Mouse (Mus musculus): ENCODE measurements around the gene Syne1.

GRCm38 (mm10) chr10:5176371-5176770 lies 374.9 kb downstream of the Syne1 start:
- TF ChIP-seq CTCF (IDR thresholded peaks at IDR 0.05; ENCODE audit: low read depth, low read length) = no peak
- no peak for TF ChIP-seq POLR2A (IDR thresholded peaks at IDR 0.05; ENCODE audit: extremely low read depth, insufficient read depth, low read length)

All from liver, adult 2 months (tissue).